Mouse (Mus musculus) hindbrain, embryonic 13.5 days (tissue): Measurements from ENCODE around the gene Sept4. TPM values are rescaled to one million over a fixed set of nuclear protein-coding genes. Genes with fewer than 3 reads are reported as not detected.

Source experiments
- ATAC-seq: fragments of 200-750 bp; cut with Nextera tagmentation; 2 replicates; pipeline ENCODE4 v1.8.0; 2017; ENCODE audit warnings: moderate TSS enrichment; ENCODE audit not compliant: low FRiP score
- H3K27ac ChIP-seq: fragments of 300-500 bp; sonication (generic); 2 replicates; pipeline ENCODE4 v1.5.1; 2015; ENCODE audit warnings: inconsistent platforms, mild to moderate bottlenecking, moderate library complexity
- H3K27me3 ChIP-seq: fragments of 300-500 bp; sonication (generic); 2 replicates; pipeline ENCODE4 v1.6.1; 2015; ENCODE audit warnings: mild to moderate bottlenecking, inconsistent platforms
- H3K36me3 ChIP-seq: fragments of 300-500 bp; sonication (generic); 2 replicates; pipeline ENCODE4 v1.6.1; 2015; ENCODE audit warnings: mild to moderate bottlenecking, inconsistent platforms
- H3K4me1 ChIP-seq: fragments of 300-500 bp; sonication (generic); replicated peaks from 2 replicates; pipeline ENCODE4 v1.6.1; 2015; ENCODE audit warnings: inconsistent platforms
- H3K4me2 ChIP-seq: fragments of 300-500 bp; sonication (generic); 2 replicates; pipeline ENCODE4 v1.6.1; 2015; ENCODE audit warnings: inconsistent platforms, mild to moderate bottlenecking, moderate library complexity
- H3K4me3 ChIP-seq: fragments of 300-500 bp; sonication (generic); 2 replicates; pipeline ENCODE4 v1.5.1; 2015; ENCODE audit warnings: mild to moderate bottlenecking, inconsistent platforms
- H3K9ac ChIP-seq: fragments of 300-500 bp; sonication (generic); 2 replicates; pipeline ENCODE4 v1.6.1; 2015; ENCODE audit warnings: mild to moderate bottlenecking, inconsistent platforms
- H3K9me3 ChIP-seq: fragments of 300-500 bp; sonication (generic); 2 replicates; pipeline ENCODE4 v1.6.1; 2016; ENCODE audit warnings: inconsistent platforms
- WGBS: fragments of 180-500 bp; shearing (Covaris S2); methylation state at CpG from one replicate; pipeline ENCODE4 v1.1.7; 2015; 5-methylcytosine and 5-hydroxymethylcytosine counted together
- polyA plus RNA-seq: library from polyadenylated mRNA; unstranded; fragments of >200 nt; fragmentation: Nextera tagmentation; extraction: Ambion mirVana; gene quantifications from 2 replicates; pipeline ENCODE4 v1.2.1, GENCODE M21; 2015

The Sept4 gene
- polyA plus RNA-seq, 1 experiment from 2014 or later, result 22.4 TPM

DNA sequence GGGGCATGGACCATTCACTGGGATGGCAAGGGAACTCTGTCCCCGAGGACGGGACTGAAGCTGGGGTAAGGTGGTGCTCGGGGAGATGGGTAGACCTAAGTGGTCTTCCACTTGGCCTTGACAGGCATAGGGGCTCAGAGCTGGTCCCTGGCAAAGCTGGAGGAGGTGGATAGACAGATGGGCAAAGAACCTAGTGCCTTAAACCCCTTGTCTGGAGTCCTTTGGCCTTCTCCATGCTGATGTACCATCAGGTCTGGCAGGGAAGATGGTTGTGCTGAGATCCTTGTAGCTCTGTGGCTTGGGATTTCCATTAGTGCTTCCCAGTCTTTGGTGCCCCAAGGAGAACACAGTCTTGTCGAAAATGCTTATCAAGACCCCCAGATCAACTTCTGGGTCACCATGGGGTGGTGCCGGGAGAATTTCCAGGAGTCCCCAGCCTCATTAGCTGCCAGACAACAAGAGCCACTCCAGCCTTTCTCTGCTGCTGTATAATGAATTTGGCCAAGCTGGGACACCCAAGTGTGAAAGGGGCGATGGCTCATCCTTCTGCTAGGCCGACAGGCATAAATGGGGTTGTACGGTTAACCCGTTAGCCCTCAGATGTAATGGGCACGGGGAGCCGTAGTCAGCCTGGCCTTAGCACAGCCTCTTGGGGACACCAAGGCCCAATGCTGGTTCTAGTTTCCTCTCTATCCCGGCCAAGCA lies 12.6 kb downstream of the Sept4 start:
- no peak for ATAC-seq
- WGBS, result 92% methylated on average over 12 of the region's 12 CpGs
- H3K36me3 ChIP-seq, result no peaks in the 10 kb centered on the region
- no peaks in the 10 kb centered on the region for H3K9me3 ChIP-seq
- peaks cover 11% of the 10 kb centered on the region; the same call in 1 of the 2 replicates for H3K27me3 ChIP-seq
- no peak overlapping the region for H3K4me2 ChIP-seq
- H3K4me3 ChIP-seq, result no peak overlapping the region
- no peak overlapping the region for H3K9ac ChIP-seq
- no peak overlapping the region for H3K27ac ChIP-seq
- H3K4me1 ChIP-seq, result peaks cover 22% of the 10 kb centered on the region

DNA sequence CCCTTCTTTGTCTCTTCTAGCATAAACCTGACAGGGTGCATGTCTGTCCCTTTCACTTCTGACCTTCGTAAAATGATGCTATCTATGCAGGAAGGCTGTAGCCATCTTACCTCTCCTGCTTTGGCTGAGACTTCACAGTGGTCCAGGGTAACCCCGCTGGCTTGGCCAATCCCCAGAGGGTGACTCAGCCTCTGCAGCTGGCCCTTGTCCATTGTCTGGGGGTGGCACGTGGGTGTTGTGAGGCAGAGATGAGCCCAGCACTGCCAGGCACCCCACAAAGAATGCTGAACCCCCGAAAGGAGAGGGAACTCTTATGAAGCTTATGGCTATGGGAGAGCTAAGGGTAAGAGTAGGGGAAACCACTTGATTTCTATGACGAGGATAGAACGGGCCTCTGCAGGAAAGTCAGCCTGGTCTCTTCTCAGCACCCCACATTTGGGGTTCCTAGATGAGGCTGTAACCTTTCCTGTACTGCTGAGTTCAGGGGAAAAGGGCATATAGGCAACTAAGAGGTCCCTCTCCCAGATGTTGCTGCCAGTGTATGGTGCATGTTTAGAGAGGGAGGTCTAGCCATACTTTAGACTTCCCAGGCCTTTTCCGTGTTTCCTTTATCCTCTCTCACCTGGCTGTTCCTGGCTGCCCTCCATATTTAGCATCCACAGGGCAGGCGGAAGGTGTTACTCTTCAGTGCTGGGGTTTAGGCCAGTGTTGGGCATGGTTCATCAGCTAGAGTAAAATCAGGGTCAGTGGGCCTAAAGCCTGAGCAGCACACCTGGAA lies 13.4 kb downstream of the Sept4 start:
- Histone ChIP-seq H3K27ac (no peak overlapping the region), H3K4me1 (peaks cover 22% of the 10 kb centered on the region), H3K27me3 (0 out of 2 replicates have a peak, but pooled peaks cover 3% of the 10 kb centered on the region), H3K36me3 (no peaks in the 10 kb centered on the region), H3K4me2 (no peak overlapping the region), H3K9me3 (no peaks in the 10 kb centered on the region), H3K9ac (no peak overlapping the region), H3K4me3 (no peak overlapping the region)
- 85% methylated on average over 8 of the region's 8 CpGs for WGBS
- no peak for ATAC-seq

DNA sequence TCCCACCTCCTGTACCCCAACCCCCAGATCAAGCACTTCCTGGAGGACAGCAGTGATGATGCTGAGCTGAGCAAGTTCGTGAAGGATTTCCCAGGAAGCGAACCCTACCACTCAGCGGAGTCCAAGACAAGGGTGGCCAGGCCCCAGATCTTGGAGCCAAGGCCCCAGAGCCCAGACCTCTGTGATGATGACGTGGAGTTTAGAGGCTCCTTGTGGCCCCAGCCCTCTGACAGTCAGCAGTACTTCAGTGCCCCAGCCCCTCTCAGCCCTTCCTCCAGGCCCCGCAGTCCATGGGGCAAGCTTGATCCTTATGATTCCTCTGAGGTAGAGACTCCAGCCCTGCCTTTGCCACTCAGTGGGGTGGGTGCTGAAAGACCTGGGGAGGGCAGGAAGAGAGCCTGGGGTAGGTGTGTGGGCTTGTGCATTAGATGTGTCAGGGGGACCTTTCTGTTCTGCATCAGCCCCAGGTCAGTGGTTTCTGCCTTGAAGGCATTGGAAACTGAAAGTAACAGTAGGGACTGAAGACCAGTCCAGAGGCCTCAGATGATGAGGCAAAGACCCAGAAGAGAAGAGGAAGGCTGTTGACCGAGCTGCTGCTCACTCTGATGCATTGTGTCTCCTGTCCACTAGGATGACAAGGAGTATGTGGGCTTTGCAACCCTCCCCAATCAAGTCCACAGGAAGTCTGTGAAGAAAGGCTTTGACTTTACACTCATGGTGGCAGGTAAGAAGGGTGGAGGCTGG lies 14.8 kb downstream of the Sept4 start:
- Histone ChIP-seq H3K4me1 (peaks cover 10% of the 10 kb centered on the region), H3K27ac (no peak overlapping the region), H3K9me3 (no peaks in the 10 kb centered on the region), H3K4me3 (no peak overlapping the region), H3K36me3 (no peaks in the 10 kb centered on the region), H3K9ac (no peak overlapping the region), H3K4me2 (no peak overlapping the region), H3K27me3 (no peaks in the 10 kb centered on the region)
- WGBS, result 85% methylated on average over 6 of the region's 6 CpGs
- no peak for ATAC-seq

DNA sequence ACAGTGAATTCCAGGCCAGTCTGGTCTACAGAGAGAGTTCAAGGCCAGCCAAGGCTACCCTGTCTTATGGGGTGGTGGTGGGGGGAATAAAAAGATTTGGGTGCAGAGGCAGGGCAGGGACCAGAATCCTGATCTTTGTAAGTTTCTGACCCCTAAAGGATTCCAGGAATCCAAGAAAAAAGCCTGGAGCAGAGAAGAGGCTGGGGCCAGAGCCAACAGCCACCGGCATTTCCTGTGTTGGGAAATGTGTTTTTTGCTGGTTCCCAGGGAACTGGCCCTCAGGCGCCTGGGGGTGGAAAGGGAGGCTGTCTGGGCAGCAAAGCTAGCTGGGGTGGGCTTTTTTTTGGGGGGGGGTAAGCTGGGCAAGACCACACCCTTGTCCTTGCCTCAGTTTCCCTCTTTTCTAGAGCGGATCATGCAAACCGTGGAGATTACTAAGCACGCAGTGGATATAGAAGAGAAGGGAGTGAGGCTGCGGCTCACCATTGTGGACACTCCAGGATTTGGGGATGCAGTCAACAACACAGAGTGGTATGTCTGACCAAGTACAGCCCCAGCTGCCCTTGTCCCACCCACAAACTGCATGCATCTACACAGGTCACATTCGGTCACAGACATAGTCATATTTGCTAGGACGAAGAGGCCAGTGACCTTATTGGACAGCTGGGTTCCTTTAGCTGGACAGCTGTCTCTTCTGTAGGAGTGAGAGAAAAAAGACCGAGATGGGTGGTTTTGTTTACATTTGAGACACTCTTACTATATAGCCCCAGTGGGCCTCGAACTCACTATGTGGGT lies 16.2 kb downstream of the Sept4 start:
- no peaks in the 10 kb centered on the region for H3K27me3 ChIP-seq
- no peaks in the 10 kb centered on the region for H3K9me3 ChIP-seq
- H3K4me3 ChIP-seq, result no peak overlapping the region
- ATAC-seq, result no peak
- H3K9ac ChIP-seq, result no peak overlapping the region
- 85% methylated on average over 10 of the region's 10 CpGs for WGBS
- no peak overlapping the region for H3K4me2 ChIP-seq
- H3K4me1 ChIP-seq, result peaks cover 12% of the 10 kb centered on the region
- H3K36me3 ChIP-seq, result no peaks in the 10 kb centered on the region
- no peak overlapping the region for H3K27ac ChIP-seq

DNA sequence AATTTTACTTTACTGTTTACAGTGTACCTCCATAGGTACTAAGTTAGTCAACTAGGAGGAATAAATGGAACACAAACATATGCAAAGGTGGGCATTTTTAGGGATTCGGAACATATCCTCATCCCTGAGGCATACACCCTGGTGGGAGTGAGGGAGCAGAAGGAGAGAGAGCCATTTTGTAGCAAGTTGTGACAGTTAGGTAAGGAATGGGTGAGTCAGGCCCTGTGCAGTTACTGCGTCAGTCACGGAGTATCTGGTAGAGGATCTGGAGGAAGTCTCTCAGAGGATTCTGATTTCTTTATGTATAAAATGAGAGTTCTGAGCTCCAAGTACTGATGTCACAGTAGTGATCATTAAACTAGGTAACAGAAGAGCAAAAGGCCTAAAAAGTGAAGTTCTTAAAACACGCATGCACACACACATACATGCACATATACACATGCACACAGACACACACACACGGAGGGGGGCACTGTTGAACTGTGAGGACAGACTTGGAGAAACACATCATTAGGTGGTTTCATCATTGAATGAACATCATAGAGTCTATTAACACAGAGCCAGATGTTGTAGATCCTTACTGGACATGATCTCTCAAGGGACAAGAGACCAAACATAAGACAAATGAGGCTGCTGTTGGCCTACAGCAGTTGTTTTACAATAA lies 18.6 kb downstream of the Sept4 start:
- no peak overlapping the region for H3K27ac ChIP-seq
- H3K9ac ChIP-seq, result no peak overlapping the region
- no peaks in the 10 kb centered on the region for H3K9me3 ChIP-seq
- H3K27me3 ChIP-seq, result no peaks in the 10 kb centered on the region
- peaks cover 25% of the 10 kb centered on the region for H3K4me1 ChIP-seq
- H3K36me3 ChIP-seq, result no peaks in the 10 kb centered on the region
- no peak for ATAC-seq
- H3K4me3 ChIP-seq, result no peak overlapping the region
- H3K4me2 ChIP-seq, result no peak overlapping the region
- 96% methylated on average over 5 of the region's 5 CpGs for WGBS

DNA sequence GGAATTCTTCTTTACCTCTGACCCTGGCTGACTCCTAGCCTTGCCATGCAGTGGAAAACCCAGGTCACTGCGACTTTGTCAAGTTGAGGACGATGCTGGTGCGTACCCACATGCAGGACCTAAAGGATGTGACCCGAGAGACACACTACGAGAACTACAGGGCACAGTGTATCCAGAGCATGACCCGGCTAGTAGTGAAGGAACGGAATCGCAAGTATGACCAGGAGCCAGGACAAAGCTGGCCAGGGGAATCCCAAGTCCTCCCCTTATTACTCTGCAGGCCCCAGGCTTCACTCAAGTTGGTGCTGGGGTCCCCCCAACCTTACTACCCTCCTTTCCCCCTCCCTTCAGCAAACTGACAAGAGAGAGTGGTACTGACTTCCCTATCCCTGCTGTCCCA lies 20.9 kb downstream of the Sept4 start:
- no peak for ATAC-seq

DNA sequence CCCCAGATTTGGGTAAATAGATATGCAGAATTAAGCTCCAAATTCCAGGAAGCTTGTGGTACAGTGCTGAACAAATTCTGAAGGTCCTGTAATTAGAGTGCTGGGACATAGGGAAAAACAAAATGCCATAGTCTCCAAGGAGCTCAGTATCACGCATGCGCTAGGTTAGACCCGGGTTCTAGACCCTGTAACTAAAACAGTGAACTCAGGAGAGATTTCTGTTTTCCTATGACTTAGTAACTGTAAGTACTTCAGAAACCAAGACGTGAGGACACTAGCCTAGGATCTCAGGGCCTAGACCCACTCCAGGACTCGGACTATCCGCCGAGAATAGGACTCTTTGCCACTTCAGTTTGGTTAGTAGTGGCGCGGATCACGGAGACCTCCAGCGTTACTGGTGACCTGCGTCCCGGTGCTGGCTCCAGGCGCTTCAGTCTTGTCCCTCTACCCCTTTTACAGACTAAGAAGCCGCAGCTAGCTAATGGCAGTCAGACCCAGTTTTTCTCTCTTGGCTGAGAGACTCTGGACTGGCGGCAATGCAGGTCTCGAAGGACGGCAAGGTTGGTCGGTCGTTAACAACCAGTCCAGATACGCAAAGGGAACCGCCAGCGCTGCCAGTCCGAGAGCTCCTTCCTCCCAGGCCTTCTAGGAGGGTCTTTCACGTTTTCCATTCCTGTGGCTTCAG lies 22.3 kb downstream of the Sept4 start:
- Histone ChIP-seq H3K27ac (peak overlapping the region; percentile 92), H3K4me1 (peaks cover 52% of the 10 kb centered on the region), H3K4me2 (peak overlapping the region; percentile 87), H3K4me3 (peak overlapping the region; percentile 75), H3K36me3 (no peaks in the 10 kb centered on the region; the same call in 1 of the 2 replicates), H3K9ac (peak overlapping the region; percentile 92), H3K9me3 (no peaks in the 10 kb centered on the region), H3K27me3 (no peaks in the 10 kb centered on the region)
- no peak for ATAC-seq
- 2% methylated on average over 25 of the region's 25 CpGs for WGBS

More for the DNA sequence above, 20.9 kb downstream of the Sept4 start:
- peak overlapping the region; percentile 29; the same call in 1 of the 2 replicates for H3K9ac ChIP-seq
- no peak overlapping the region for H3K4me3 ChIP-seq
- H3K27me3 ChIP-seq, result no peaks in the 10 kb centered on the region
- peak overlapping the region; percentile 87; the same call in 1 of the 2 replicates for H3K4me2 ChIP-seq
- no peaks in the 10 kb centered on the region; the same call in 1 of the 2 replicates for H3K36me3 ChIP-seq
- peaks cover 42% of the 10 kb centered on the region for H3K4me1 ChIP-seq
- WGBS, result 89% methylated on average over 8 of the region's 8 CpGs
- no peak overlapping the region for H3K27ac ChIP-seq
- no peaks in the 10 kb centered on the region for H3K9me3 ChIP-seq

DNA sequence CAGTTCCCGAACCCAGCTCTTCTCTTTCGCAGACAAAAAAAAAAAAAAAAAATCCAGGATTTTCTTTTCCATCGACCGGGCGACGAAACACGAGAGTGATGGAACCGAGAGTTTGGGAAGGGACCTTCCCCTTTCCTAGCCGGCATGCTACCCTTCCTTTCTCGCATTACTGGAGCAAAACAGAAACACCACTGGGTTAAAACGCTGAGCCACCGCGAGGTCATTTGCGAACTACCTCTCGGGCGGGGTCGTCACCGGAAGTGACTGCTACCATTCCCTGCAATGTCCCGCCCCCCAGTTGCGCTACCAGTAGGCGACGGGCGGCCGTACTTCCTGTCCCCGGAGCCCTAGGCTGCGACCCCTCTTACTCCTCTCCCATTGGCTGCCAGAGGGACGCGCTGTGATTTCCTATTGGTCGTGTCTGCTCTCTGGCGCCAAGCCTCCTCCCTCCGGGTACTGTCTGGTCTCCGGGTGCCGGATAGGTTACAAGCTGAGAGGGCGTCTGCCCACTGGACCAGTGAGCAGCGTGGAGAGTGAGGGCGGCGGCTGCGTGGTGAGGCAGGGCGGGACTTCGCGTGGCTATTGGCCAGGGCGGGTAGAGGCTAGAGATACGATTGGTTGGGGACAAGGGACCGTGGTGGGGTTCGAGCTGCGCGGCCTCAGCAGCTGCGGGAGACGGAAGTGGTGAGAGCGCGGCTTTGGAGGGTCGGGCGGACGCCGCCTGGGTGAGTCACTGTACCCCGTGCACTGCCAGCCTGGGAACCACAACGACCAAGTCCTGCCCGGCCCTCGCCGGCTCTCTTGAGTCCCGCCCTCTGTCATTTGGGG lies 23.0 kb downstream of the Sept4 start, which contains the start of gene Mtmr4:
Mtmr4 (plus strand) TSS at position 637 of the 828 bp plus-strand sequence.
- Histone ChIP-seq H3K4me2 (peak within 1 kb of the TSS; percentile 87), H3K9ac (peak within 1 kb of the TSS; percentile 92), H3K9me3 (no peaks in the 10 kb centered on the region), H3K4me3 (peak within 1 kb of the TSS; percentile 75), H3K27me3 (no peaks in the 10 kb centered on the region), H3K4me1 (peaks cover 60% of the 10 kb centered on the region), H3K27ac (peak within 1 kb of the TSS; percentile 93), H3K36me3 (no peaks in the 10 kb centered on the region; the same call in 1 of the 2 replicates)
- peak; percentile 98 for ATAC-seq
- under 1% methylated on average over 60 of the region's 61 CpGs for WGBS

DNA sequence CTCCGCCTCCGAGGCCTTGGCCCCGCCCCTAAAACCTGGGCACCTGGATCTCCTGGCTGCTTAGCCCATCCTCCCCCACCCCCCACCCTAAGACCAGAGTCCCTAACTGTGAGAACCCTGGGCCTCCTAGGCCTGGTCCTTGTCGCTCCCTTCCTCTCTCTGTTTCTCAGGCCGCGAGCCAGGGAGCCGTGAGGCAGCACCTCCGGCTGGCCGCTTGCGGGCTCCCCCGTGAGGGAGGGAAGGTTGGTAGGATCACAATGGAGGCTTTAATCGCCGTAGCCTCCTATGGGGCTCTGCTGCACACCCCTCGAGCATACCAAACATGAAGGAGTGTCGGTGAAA lies 23.6 kb downstream of the Sept4 start:
- peak; percentile 49; the same call in 1 of the 2 replicates for ATAC-seq
- H3K27me3 ChIP-seq, result no peaks in the 10 kb centered on the region
- no peaks in the 10 kb centered on the region for H3K9me3 ChIP-seq
- H3K27ac ChIP-seq, result peak overlapping the region; percentile 93
- H3K36me3 ChIP-seq, result peaks cover 5% of the 10 kb centered on the region
- H3K4me2 ChIP-seq, result peak overlapping the region; percentile 73
- H3K4me1 ChIP-seq, result peaks cover 66% of the 10 kb centered on the region
- peak overlapping the region; percentile 77 for H3K9ac ChIP-seq
- H3K4me3 ChIP-seq, result peak overlapping the region; percentile 75
- 0% methylated on average over 12 of the region's 15 CpGs for WGBS
